Mouse (Mus musculus): ENCODE results near the gene Lcn8.

- TF ChIP-seq GATA1 (IDR thresholded peaks at IDR 0.05; ENCODE audit: borderline replicate concordance, low read length) = no peak
- no peak for TF ChIP-seq FLI1 (IDR thresholded peaks at IDR 0.05; ENCODE audit: low read length)
These were observed 36.5 kb upstream of the Lcn8 start for GRCm38 (mm10) chr2:25616398-25616797.

Data from megakaryocyte, embryonic 14.5 days (primary cell).